Mouse (Mus musculus) intestine, embryonic 14.5 days (tissue): ENCODE results near the gene Slc35e1. TPM values are rescaled to one million over a fixed set of nuclear protein-coding genes. Genes with fewer than 3 reads are reported as not detected.

Source experiments
- ATAC-seq: fragments of 200-750 bp; cut with Nextera tagmentation; replicated peaks from 2 replicates; pipeline ENCODE4 v1.8.0; 2017; ENCODE audit warnings: low read depth, moderate number of reproducible peaks, moderate TSS enrichment, moderate library complexity; ENCODE audit not compliant: low FRiP score, low TSS enrichment
- DNase-seq: peaks from one replicate; pipeline ENCODE4 v3.0.0-alpha.2; 2018; ENCODE audit warnings: low spot score
- H3K27ac ChIP-seq: fragments of 300-500 bp; sonication (generic); 2 replicates; pipeline ENCODE4 v1.5.1; 2014; ENCODE audit warnings: low read depth, mild to moderate bottlenecking, control low read depth
- H3K27me3 ChIP-seq: fragments of 300-500 bp; sonication (generic); replicated peaks from 2 replicates; pipeline ENCODE4 v1.6.1; 2014; ENCODE audit warnings: low read length, control low read depth; ENCODE audit not compliant: control insufficient read depth, insufficient read depth
- H3K36me3 ChIP-seq: fragments of 300-500 bp; sonication (generic); 2 replicates; pipeline ENCODE4 v1.6.1; 2014; ENCODE audit warnings: low read length, control low read depth; ENCODE audit not compliant: control insufficient read depth, insufficient read depth
- H3K4me1 ChIP-seq: fragments of 300-500 bp; sonication (generic); replicated peaks from 2 replicates; pipeline ENCODE4 v1.6.1; 2014; ENCODE audit warnings: low read length, control low read depth, mixed read lengths; ENCODE audit not compliant: control insufficient read depth, insufficient read depth
- H3K4me2 ChIP-seq: fragments of 300-500 bp; sonication (generic); 2 replicates; pipeline ENCODE4 v1.6.1; 2014; ENCODE audit warnings: low read length
- H3K4me3 ChIP-seq: fragments of 300-500 bp; sonication (generic); 2 replicates; pipeline ENCODE4 v1.5.1; 2014; ENCODE audit warnings: low read depth, low read length, control low read depth, mixed read lengths
- H3K9ac ChIP-seq: fragments of 300-500 bp; sonication (generic); 2 replicates; pipeline ENCODE4 v1.6.1; 2014; ENCODE audit warnings: mild to moderate bottlenecking, low read length
- H3K9me3 ChIP-seq: fragments of 300-500 bp; sonication (generic); 2 replicates; pipeline ENCODE4 v1.6.1; 2016; ENCODE audit warnings: low read length, control low read depth; ENCODE audit not compliant: control insufficient read depth
- WGBS: fragments of 180-500 bp; shearing (Covaris S2); extraction: QIAGEN DNeasy Blood & Tissue Kit; methylation state at CpG from one replicate; pipeline ENCODE4 v1.1.7; 2014; 5-methylcytosine and 5-hydroxymethylcytosine counted together
- polyA plus RNA-seq: library from polyadenylated mRNA; unstranded; fragments of >200 nt; fragmentation: Nextera tagmentation; extraction: Ambion mirVana; gene quantifications from 2 replicates; pipeline ENCODE4 v1.2.1, GENCODE M21; 2014

Gene Slc35e1
- polyA plus RNA-seq, 1 experiment from 2014 or later = 13.5 TPM

DNA sequence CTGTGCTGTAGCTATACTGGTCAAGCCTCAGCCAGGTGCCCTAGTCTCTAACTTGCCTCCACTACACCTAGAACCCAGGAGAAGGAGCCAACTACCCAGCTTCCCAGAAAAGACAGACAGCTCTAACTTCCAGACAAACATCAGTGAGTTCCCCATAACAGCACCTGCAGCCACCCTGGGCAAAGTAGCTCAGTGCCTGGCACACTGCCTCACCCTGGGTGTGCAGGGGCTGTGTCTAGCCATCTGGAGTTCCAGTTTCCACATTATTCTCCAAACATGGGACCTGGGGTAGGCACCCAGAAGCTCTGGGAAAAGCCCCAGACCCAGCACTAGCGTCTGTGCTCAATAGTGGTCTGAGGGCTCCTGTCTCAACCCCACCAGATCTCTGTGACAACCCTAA is 15.1 kb upstream of the Slc35e1 start:
- H3K9ac ChIP-seq = no peak overlapping the region
- H3K4me1 ChIP-seq = no peaks in the 10 kb centered on the region
- no peak for ATAC-seq
- no peak overlapping the region for H3K4me3 ChIP-seq
- no peak for DNase-seq
- H3K27ac ChIP-seq = no peak overlapping the region
- peaks cover 11% of the 10 kb centered on the region; the same call in 1 of the 2 replicates for H3K36me3 ChIP-seq
- H3K27me3 ChIP-seq = no peaks in the 10 kb centered on the region
- no peaks in the 10 kb centered on the region for H3K9me3 ChIP-seq
- WGBS = 88% methylated on average over 1 of the region's 1 CpGs
- H3K4me2 ChIP-seq = no peak overlapping the region

DNA sequence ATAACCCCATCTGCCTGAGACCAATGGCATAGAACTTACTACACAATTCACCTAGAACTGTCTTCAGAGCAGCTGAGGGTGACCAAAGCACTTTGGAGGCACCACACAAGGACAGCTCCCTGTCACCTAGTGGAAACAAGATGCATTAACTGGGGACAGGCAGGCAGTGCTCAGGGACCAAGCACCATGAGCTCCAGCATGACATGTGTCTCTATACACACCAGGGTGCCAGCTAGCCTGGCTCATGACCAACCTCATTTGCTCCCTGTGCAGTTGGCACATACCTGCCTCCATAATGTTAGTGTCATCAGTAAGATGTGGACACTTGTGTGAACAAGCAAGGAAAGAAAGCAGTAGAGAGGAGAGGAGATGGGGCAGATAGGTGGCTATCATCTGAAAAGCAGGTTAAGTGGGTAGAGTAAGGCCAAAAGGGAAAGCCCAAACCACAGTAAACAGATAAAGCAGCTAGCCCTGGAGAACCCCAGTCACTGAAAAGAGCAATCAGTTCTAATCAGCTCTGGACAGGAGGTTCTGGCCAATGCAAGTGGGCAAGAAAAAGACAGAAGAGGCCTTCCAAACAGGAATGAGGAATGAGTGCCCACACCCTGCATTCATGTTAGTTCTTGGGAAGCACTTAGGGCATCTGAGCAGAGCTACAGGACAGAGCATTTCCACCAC is 12.4 kb upstream of the Slc35e1 start:
- ATAC-seq (no peak), DNase-seq (no peak)
- H3K4me1 ChIP-seq = no peaks in the 10 kb centered on the region
- H3K27ac ChIP-seq = no peak overlapping the region
- H3K36me3 ChIP-seq = peaks cover 13% of the 10 kb centered on the region; the same call in 1 of the 2 replicates
- H3K4me2 ChIP-seq = no peak overlapping the region
- no peak overlapping the region for H3K9ac ChIP-seq
- no peaks in the 10 kb centered on the region for H3K27me3 ChIP-seq
- no peaks in the 10 kb centered on the region for H3K9me3 ChIP-seq
- H3K4me3 ChIP-seq = no peak overlapping the region

DNA sequence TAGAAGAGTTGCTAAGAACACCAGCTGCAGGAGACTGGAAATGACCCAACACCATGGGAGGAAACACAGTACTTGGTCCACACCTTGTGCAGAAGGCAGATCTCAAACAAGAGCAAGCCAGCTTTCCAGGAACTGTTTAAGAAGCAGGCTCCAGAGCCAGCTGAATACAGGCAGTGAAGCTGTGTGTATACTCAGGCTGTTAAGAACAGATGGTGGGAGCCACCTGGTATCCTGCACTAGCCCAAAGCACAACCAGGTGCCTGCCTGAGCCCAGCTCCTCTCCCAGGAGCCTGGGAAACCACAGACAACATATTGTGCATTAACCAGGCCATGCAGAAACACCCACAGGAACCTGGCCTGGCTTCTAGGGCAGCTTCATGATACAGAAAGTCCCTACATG is 11.7 kb upstream of the Slc35e1 start:
- Histone ChIP-seq H3K9me3 (no peaks in the 10 kb centered on the region), H3K27ac (no peak overlapping the region), H3K4me2 (no peak overlapping the region), H3K36me3 (peaks cover 13% of the 10 kb centered on the region; the same call in 1 of the 2 replicates), H3K9ac (no peak overlapping the region), H3K4me1 (no peaks in the 10 kb centered on the region), H3K27me3 (no peaks in the 10 kb centered on the region), H3K4me3 (no peak overlapping the region)
- ATAC-seq (no peak), DNase-seq (no peak)

DNA sequence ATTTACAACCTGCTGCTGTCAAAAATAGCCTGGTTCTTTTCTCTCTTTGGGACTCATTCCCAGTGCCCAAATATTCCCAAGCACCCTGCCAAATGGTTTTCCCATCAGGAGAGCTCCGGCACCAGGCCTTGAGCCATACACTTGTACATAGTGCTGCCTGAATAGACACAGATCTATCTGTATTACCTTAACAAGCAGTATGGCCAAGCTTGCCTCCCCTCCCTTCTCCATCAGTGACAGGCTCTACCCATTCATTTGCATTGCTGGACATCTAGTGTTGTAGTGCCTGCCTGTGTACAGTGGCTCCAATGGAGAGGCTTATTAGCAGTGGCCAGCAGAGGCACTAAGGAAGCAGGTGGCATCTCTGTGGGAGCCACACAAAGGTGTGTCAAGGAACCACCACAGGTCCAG is 8.1 kb upstream of the Slc35e1 start:
- Histone ChIP-seq H3K4me2 (no peak overlapping the region), H3K9ac (no peak overlapping the region), H3K36me3 (peaks cover 30% of the 10 kb centered on the region), H3K27me3 (no peaks in the 10 kb centered on the region), H3K27ac (no peak overlapping the region), H3K4me1 (no peaks in the 10 kb centered on the region), H3K4me3 (no peak overlapping the region), H3K9me3 (no peaks in the 10 kb centered on the region)
- WGBS = 80% methylated on average over 1 of the region's 1 CpGs
- ATAC-seq (no peak), DNase-seq (no peak)

DNA sequence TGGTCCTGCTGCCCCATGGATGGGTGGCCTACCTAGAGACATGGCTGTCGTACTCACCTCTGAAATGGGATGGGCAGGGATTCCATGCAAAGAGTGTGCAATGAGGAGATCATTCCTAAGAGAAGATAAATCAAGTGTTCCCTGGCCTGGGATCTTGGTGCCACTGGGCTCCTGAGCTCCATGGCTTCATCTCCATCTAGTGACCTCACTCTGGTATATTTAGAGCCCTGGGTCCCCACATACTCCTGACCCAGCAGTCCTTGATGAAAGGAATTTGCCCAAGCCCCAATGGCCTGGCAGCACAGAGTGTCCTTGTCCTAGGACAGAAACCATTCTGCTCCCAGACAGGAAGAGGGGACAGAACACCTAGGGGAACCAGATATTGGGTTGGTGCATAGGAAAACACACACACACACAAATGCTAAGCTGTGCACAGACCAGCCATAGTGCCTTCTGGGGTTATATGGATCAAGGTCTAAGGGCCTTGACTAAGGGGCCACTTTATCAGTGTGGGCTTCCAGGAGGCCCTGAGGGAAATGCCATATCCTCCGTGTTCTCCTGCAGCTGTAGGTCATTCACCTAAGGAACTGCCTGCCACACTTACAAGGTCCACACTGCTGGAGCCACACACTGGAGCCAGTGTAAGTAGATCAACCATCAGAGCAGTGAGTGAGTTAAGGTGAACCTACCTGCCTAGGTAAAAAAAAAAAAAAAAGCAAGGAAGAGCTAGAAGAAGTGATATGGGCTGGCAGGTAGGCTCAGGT is 7.3 kb upstream of the Slc35e1 start:
- DNase-seq (no peak), ATAC-seq (no peak)
- no peaks in the 10 kb centered on the region for H3K4me1 ChIP-seq
- H3K9me3 ChIP-seq = no peaks in the 10 kb centered on the region
- 84% methylated on average over 2 of the region's 2 CpGs for WGBS
- H3K27me3 ChIP-seq = no peaks in the 10 kb centered on the region
- H3K4me2 ChIP-seq = no peak overlapping the region
- no peak overlapping the region for H3K4me3 ChIP-seq
- H3K27ac ChIP-seq = no peak overlapping the region
- no peak overlapping the region for H3K9ac ChIP-seq
- peaks cover 38% of the 10 kb centered on the region for H3K36me3 ChIP-seq

DNA sequence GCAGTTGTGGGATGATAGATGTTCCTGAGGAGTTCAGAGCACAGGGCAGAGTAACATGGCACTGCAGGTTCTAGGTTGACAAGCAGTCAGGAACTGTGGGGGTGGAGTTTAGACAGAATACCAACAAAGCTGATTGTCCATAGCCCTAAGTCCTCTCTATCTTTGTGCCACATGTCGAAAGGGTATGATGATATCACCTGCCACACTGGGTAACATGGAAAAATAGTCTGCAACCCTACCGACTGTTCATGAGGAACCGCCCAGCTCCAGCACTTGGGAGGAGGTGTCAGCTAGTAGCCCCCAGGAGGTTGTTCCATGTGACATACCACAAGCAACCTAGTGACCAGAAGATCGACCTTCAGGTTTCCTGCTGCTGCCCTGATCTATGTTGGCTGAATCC is 6.1 kb upstream of the Slc35e1 start:
- no peak for DNase-seq
- Histone ChIP-seq H3K4me3 (no peak overlapping the region), H3K36me3 (peaks cover 36% of the 10 kb centered on the region), H3K4me1 (peaks cover 7% of the 10 kb centered on the region), H3K27me3 (no peaks in the 10 kb centered on the region), H3K9ac (no peak overlapping the region), H3K4me2 (no peak overlapping the region), H3K9me3 (no peaks in the 10 kb centered on the region), H3K27ac (no peak overlapping the region)
- WGBS = 91% methylated on average over 4 of the region's 4 CpGs
- no peak for ATAC-seq

DNA sequence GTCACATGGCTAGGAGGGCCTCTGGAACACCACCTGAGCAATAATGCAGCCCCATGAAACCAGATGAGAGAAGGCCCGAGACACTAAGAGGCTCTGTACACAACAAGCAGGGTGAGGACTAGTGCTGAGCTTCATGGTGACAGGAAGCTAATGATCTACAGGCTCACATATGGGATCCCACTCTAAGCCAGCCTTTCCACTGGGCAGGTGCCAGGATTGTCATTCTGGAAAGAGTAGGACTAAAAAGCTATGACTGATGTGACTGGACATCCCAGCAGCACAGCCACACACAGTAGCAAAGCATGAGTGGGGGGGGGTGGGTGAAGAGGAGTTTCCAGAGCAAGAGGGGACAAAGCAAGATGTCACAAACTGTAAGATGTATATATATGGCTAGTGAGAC is 5.5 kb upstream of the Slc35e1 start:
- H3K4me3 ChIP-seq = no peak overlapping the region
- H3K9ac ChIP-seq = no peak overlapping the region
- DNase-seq (no peak), ATAC-seq (no peak)
- no peaks in the 10 kb centered on the region for H3K9me3 ChIP-seq
- no peaks in the 10 kb centered on the region for H3K27me3 ChIP-seq
- peaks cover 32% of the 10 kb centered on the region for H3K36me3 ChIP-seq
- no peak overlapping the region for H3K27ac ChIP-seq
- WGBS = 85% methylated on average over 1 of the region's 1 CpGs
- H3K4me1 ChIP-seq = peaks cover 10% of the 10 kb centered on the region
- no peak overlapping the region for H3K4me2 ChIP-seq

DNA sequence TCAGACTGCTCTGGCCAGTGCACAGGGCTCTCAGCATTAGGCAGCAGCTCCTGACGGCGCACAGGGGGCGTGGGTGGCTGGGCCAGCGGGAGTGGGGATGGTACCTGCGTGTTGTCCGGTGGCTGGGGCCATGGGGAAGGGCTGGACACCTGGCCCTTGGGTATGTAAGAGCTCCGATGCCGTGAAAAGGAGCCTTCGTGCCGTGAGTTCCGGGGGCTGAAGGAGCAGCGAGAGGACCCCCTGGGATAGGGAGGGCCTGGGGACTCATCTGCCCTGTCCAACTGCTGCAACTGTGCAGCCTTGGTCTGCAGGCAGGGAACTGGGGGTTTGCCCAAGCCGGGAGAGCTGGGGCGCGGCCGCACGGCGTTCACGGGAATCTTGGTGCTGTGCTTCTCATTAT is 3.8 kb upstream of the Slc35e1 start:
- no peak overlapping the region for H3K4me3 ChIP-seq
- H3K9me3 ChIP-seq = no peaks in the 10 kb centered on the region
- 93% methylated on average over 19 of the region's 19 CpGs for WGBS
- H3K4me1 ChIP-seq = peaks cover 12% of the 10 kb centered on the region
- H3K4me2 ChIP-seq = no peak overlapping the region
- no peak for DNase-seq
- no peak for ATAC-seq
- no peak overlapping the region for H3K27ac ChIP-seq
- H3K27me3 ChIP-seq = no peaks in the 10 kb centered on the region
- peaks cover 26% of the 10 kb centered on the region for H3K36me3 ChIP-seq
- no peak overlapping the region for H3K9ac ChIP-seq
